Mouse (Mus musculus) left cerebral cortex, postnatal 25 days (tissue): ENCODE results near the gene Cdc42bpb. TPM values are rescaled to one million over a fixed set of nuclear protein-coding genes. Genes with fewer than 3 reads are reported as not detected.
A peak's percentile ranks its signal among the peaks of the same experiment; 100 is the strongest.

Experiments
- DNase-seq, 2 experiments: peaks; one replicate each; pipeline ENCODE4 v3.0.0; 2022; ENCODE audit warnings: low spot score in 2 of 2, mixed read lengths in 1 of 2
- intact Hi-C: fragments of 180-260 bp; cut with DNase I; formaldehyde crosslinking; loops from one replicate; pipeline ENCODE4 v1.15.1; 2025
- total RNA-seq, 2 experiments: library from RNA; stranded (reverse); gene quantifications; 2 replicates each; pipeline ENCODE4 v1.2.3; 2021

The Cdc42bpb gene
- total RNA-seq = 100 to 1,000 TPM; 133 TPM

- intact Hi-C loops = loop anchor here (2.0 kb wide), 1 partner anchor 49 kb away; no protein-coding TSS in a partner anchor
Observed at GRCm38 (mm10) chr12:111377376-111377973, at the start of gene Cdc42bpb. Gene Cdc42bpb (minus strand): TSS chr12:111377718.

GRCm38 (mm10) chr12:111425789-111426460 lies 48.4 kb upstream of the Cdc42bpb start:
- peak; percentile 90 to 93 for DNase-seq
- intact Hi-C loops = loop anchor here (1.0 to 10.0 kb wide), 4 partner anchors 33 to 219 kb away; no protein-coding TSS in a partner anchor

More at GRCm38 (mm10) chr12:111377376-111377973, at the start of gene Cdc42bpb:
- DNase-seq = peak; percentile 94 to 98

GRCm38 (mm10) chr12:111425258-111425657 lies 47.7 kb upstream of the Cdc42bpb start:
- intact Hi-C loops = loop anchor here (1.0 to 10.0 kb wide), 3 partner anchors 44 to 220 kb away; no protein-coding TSS in a partner anchor
- peak; percentile 79 to 83 for DNase-seq

- intact Hi-C loops = loop anchor here (2.0 to 10.0 kb wide), 2 partner anchors 44 to 220 kb away; no protein-coding TSS in a partner anchor
- no peak for DNase-seq
Observed at GRCm38 (mm10) chr12:111424547-111424946, 47.0 kb upstream of the Cdc42bpb start.

GRCm38 (mm10) chr12:111423570-111424129 lies 46.1 kb upstream of the Cdc42bpb start:
- intact Hi-C loops = loop anchor here (2.0 to 10.0 kb wide), 2 partner anchors 45 to 221 kb away; no protein-coding TSS in a partner anchor
- no peak for DNase-seq

GRCm38 (mm10) chr12:111422852-111423251 lies 45.3 kb upstream of the Cdc42bpb start:
- intact Hi-C loops = loop anchor here (10.0 kb wide), 1 partner anchor 222 kb away; no protein-coding TSS in a partner anchor
- no peak for DNase-seq

- no peak for DNase-seq
- intact Hi-C loops = loop anchor here (10.0 kb wide), 1 partner anchor 224 kb away; no protein-coding TSS in a partner anchor
Observed at GRCm38 (mm10) chr12:111420946-111421709, 43.6 kb upstream of the Cdc42bpb start.

- DNase-seq = no peak
- intact Hi-C loops = loop anchor here (10.0 kb wide), 1 partner anchor 225 kb away; no protein-coding TSS in a partner anchor
Observed at GRCm38 (mm10) chr12:111419918-111420317, 42.4 kb upstream of the Cdc42bpb start.

- intact Hi-C loops = no loop called here
- DNase-seq = no peak
Observed at GRCm38 (mm10) chr12:111416921-111417779, 39.6 kb upstream of the Cdc42bpb start, which contains the start of gene Exoc3l4. Gene Exoc3l4 (plus strand): TSS chr12:111417017.

- intact Hi-C loops = no loop called here
- peak; percentile 84 to 91 for DNase-seq
Observed at GRCm38 (mm10) chr12:111413300-111413699, 35.8 kb upstream of the Cdc42bpb start.

GRCm38 (mm10) chr12:111412581-111413284 lies 35.2 kb upstream of the Cdc42bpb start:
- intact Hi-C loops = no loop called here

GRCm38 (mm10) chr12:111411631-111412355 lies 34.3 kb upstream of the Cdc42bpb start:
- intact Hi-C loops = no loop called here
- DNase-seq = no peak

More at GRCm38 (mm10) chr12:111412581-111413284, 35.2 kb upstream of the Cdc42bpb start:
- no peak for DNase-seq

GRCm38 (mm10) chr12:111409583-111409982 lies 32.1 kb upstream of the Cdc42bpb start:
- intact Hi-C loops = no loop called here
- no peak for DNase-seq

- intact Hi-C loops = no loop called here
- no peak for DNase-seq
Observed at GRCm38 (mm10) chr12:111406622-111407021, 29.1 kb upstream of the Cdc42bpb start, which contains the start of gene Lbhd2. Gene Lbhd2 (plus strand): TSS chr12:111406809.

- intact Hi-C loops = no loop called here
- DNase-seq = no peak
Observed at GRCm38 (mm10) chr12:111404880-111405279, 27.4 kb upstream of the Cdc42bpb start.

GRCm38 (mm10) chr12:111401454-111402184 lies 24.1 kb upstream of the Cdc42bpb start:
- intact Hi-C loops = no loop called here
- DNase-seq = peak; percentile 78 to 83
